Comparison of ENCODE assay signal across 9 mouse cellular contexts in genomic region chr1:144002036-144002714, GRCm38 (mm10). TPM values are rescaled to one million over a fixed set of nuclear protein-coding genes. Genes with fewer than 3 reads are reported as not detected.
DNase-seq lines count a peak whose midpoint lies in the region; ATAC-seq and TF ChIP-seq lines count a peak whose summit lies in the region.
"Had no signal": no experiment of that assay in that cellular context is flagged by ENCODE, and none has a peak within 500 bp of the region (broad histone marks: within the 10 kb centered on the region; RNA-seq: fewer than 3 reads in every experiment).

No protein-coding gene starts in this region.

- H3K27ac ChIP-seq in layer of hippocampus, adult 2 months: no peak overlapping the region; the same call in 1 of the 2 replicates
- H3K27ac ChIP-seq in embryonic facial prominence, embryonic 14.5 days (replicated peaks; ENCODE audit: low read depth, low read length): no peak overlapping the region
- H3K27ac ChIP-seq in limb, embryonic 10.5 days: no peak overlapping the region
- H3K27ac ChIP-seq in neural tube, embryonic 14.5 days (ENCODE audit: low read depth, low read length): no peak overlapping the region

- H3K9me3 ChIP-seq in embryonic facial prominence, embryonic 14.5 days (ENCODE audit: control insufficient read depth, low read length): no peaks in the 10 kb centered on the region
- no peaks in the 10 kb centered on the region for H3K9me3 ChIP-seq in limb, embryonic 10.5 days (replicated peaks)
- H3K9me3 ChIP-seq in neural tube, embryonic 14.5 days (ENCODE audit: control insufficient read depth, low read length): no peaks in the 10 kb centered on the region

- peaks cover 14% of the 10 kb centered on the region for H3K36me3 ChIP-seq in embryonic facial prominence, embryonic 14.5 days (ENCODE audit: control insufficient read depth, insufficient read depth, low read length)
- peaks cover 7% of the 10 kb centered on the region for H3K36me3 ChIP-seq in limb, embryonic 10.5 days
- H3K36me3 ChIP-seq in neural tube, embryonic 14.5 days (ENCODE audit: control insufficient read depth, insufficient read depth, low read length): peaks cover 13% of the 10 kb centered on the region; the same call in 1 of the 2 replicates

- H3K4me2 ChIP-seq in embryonic facial prominence, embryonic 14.5 days (ENCODE audit: low read depth, low read length): peak overlapping the region; percentile 72
- peak overlapping the region; percentile 91 for H3K4me2 ChIP-seq in neural tube, embryonic 14.5 days (ENCODE audit: low read depth, low read length)

- 80% methylated on average over 6 of the region's 6 CpGs for WGBS in embryonic facial prominence, embryonic 14.5 days
- 94% methylated on average over 6 of the region's 6 CpGs for WGBS in limb, embryonic 10.5 days
- 85% methylated on average over 6 of the region's 6 CpGs for whole genome bisulfite sequencing in neural tube, embryonic 14.5 days

- 0 out of 2 replicates have a peak, but pooled peaks cover 7% of the 10 kb centered on the region for H3K4me1 ChIP-seq in embryonic facial prominence, embryonic 14.5 days (ENCODE audit: control insufficient read depth, insufficient read depth, low read length)
- H3K4me1 ChIP-seq in limb, embryonic 10.5 days: peaks cover 10% of the 10 kb centered on the region; the same call in 1 of the 2 replicates
- peaks cover 6% of the 10 kb centered on the region; the same call in 1 of the 2 replicates for H3K4me1 ChIP-seq in neural tube, embryonic 14.5 days (ENCODE audit: control insufficient read depth, insufficient read depth, low read length)

- peak overlapping the region; percentile 81 for H3K4me3 ChIP-seq in layer of hippocampus, adult 2 months
- peak overlapping the region; percentile 71 for H3K4me3 ChIP-seq in embryonic facial prominence, embryonic 14.5 days (ENCODE audit: low read depth, low read length)
- peak overlapping the region; percentile 62; the same call in 1 of the 2 replicates for H3K4me3 ChIP-seq in limb, embryonic 10.5 days
- H3K4me3 ChIP-seq in neural tube, embryonic 14.5 days (ENCODE audit: low read depth, low read length): peak overlapping the region; percentile 74
- H3K4me3 ChIP-seq: erythroblast, embryonic 14.5 days had no signal

- no peak for TF ChIP-seq CTCF in layer of hippocampus, adult 2 months (conservative IDR thresholded peaks at IDR 0.05)

- no peak for ATAC-seq in embryonic facial prominence, embryonic 14.5 days (ENCODE audit: low read depth)
- ATAC-seq in neural tube, embryonic 14.5 days (ENCODE audit: low read depth): no peak
- no peak for ATAC-seq in frontal cortex, adult (ENCODE audit: low TSS enrichment)

- no peaks in the 10 kb centered on the region for H3K27me3 ChIP-seq in embryonic facial prominence, embryonic 14.5 days (replicated peaks; ENCODE audit: control insufficient read depth, insufficient read depth, low read length)
- H3K27me3 ChIP-seq in limb, embryonic 10.5 days (ENCODE audit: low read depth, poor library complexity, severe bottlenecking): no peaks in the 10 kb centered on the region
- H3K27me3 ChIP-seq in neural tube, embryonic 14.5 days (ENCODE audit: control insufficient read depth, insufficient read depth, low read length): no peaks in the 10 kb centered on the region

- peak overlapping the region; percentile 69 for H3K9ac ChIP-seq in embryonic facial prominence, embryonic 14.5 days (ENCODE audit: low read depth, low read length)
- peak overlapping the region; percentile 84; the same call in 1 of the 2 replicates for H3K9ac ChIP-seq in neural tube, embryonic 14.5 days (replicated peaks; ENCODE audit: low read depth, low read length)

- no peak for DNase-seq in layer of hippocampus, adult 2 months (ENCODE audit: low spot score in 2 of 2)
- DNase-seq in layer of hippocampus, adult 9-10 months (ENCODE audit: low spot score): no peak
- DNase-seq in embryonic facial prominence, embryonic 14.5 days (ENCODE audit: low spot score): no peak
- DNase-seq in limb, embryonic 10.5 days (ENCODE audit: low spot score): no peak
- DNase-seq in frontal cortex, postnatal 25 days (ENCODE audit: low spot score in 2 of 2): no peak
- DNase-seq in thymus, postnatal 4 days: no peak

RNA-seq across cellular contexts. Expression of gene Rgs2, which starts 1.8 kb away (rescaled TPM):
- total RNA-seq in layer of hippocampus, adult 2 months (2021): 10 to 100 TPM; 32.2 to 39.6 TPM
- polyA plus RNA-seq in embryonic facial prominence, embryonic 14.5 days (2014; fragmentation: Nextera tagmentation; extraction: Ambion mirVana): 49.2 and 52.4 TPM in 2 replicates
- 20.8 and 21.7 TPM in 2 replicates for polyA plus RNA-seq in limb, embryonic 10.5 days (2016; fragmentation: Nextera tagmentation; extraction: Ambion mirVana)
- polyA plus RNA-seq in neural tube, embryonic 14.5 days (2014; fragmentation: Nextera tagmentation; extraction: Ambion mirVana): 99.3 and 103 TPM in 2 replicates
